Mouse (Mus musculus) brain, embryonic 14.5 days (tissue): ENCODE results near the gene Kdm8. TPM values are rescaled to one million over a fixed set of nuclear protein-coding genes. Genes with fewer than 3 reads are reported as not detected.
A peak's percentile ranks its signal among the peaks of the same experiment; 100 is the strongest.

Experiments used
- DNase-seq: peaks from one replicate; pipeline ENCODE4 v3.0.0-alpha.2; 2011; ENCODE audit warnings: low read depth
- CTCF ChIP-seq: fragments of 200-500 bp; IDR thresholded peaks from 2 replicates; pipeline ENCODE4 v1.5.1; 2012; ENCODE audit warnings: inconsistent platforms, mild to moderate bottlenecking, moderate library complexity, borderline replicate concordance; ENCODE audit not compliant: insufficient read depth, insufficient read length; ENCODE audit errors: extremely low read depth
- POLR2A ChIP-seq: fragments of 200-500 bp; IDR thresholded peaks from 2 replicates; pipeline ENCODE4 v1.6.1; 2012; ENCODE audit warnings: mild to moderate bottlenecking, inconsistent platforms, borderline replicate concordance; ENCODE audit not compliant: poor library complexity, insufficient read depth, insufficient read length, severe bottlenecking; ENCODE audit errors: extremely low read depth
- polyA plus RNA-seq: library from polyadenylated mRNA; depleted of rRNA; stranded (reverse); fragments of >200 nt; gene quantifications from 2 replicates; pipeline ENCODE4 v1.2.3, GENCODE M21; 2012

Gene Kdm8
- polyA plus RNA-seq, 1 experiment: 6.3 TPM

GRCm38 (mm10) chr7:125486121-125486630, 41.7 kb downstream of the Kdm8 start:
- no peak for DNase-seq
- TF ChIP-seq POLR2A (no peak), CTCF (no peak)

GRCm38 (mm10) chr7:125487126-125487525, 42.6 kb downstream of the Kdm8 start:
- no peak for TF ChIP-seq CTCF
- no peak for TF ChIP-seq POLR2A
- no peak for DNase-seq

- TF ChIP-seq POLR2A (no peak), CTCF (no peak)
Measured at GRCm38 (mm10) chr7:125488706-125489105, 44.2 kb downstream of the Kdm8 start.

GRCm38 (mm10) chr7:125489636-125490035, 45.2 kb downstream of the Kdm8 start:
- no peak for DNase-seq
- no peak for TF ChIP-seq CTCF
- no peak for TF ChIP-seq POLR2A

More at GRCm38 (mm10) chr7:125488706-125489105, 44.2 kb downstream of the Kdm8 start:
- no peak for DNase-seq

GRCm38 (mm10) chr7:125490947-125491735, 46.7 kb downstream of the Kdm8 start, which contains the start of gene Nsmce1:
Gene Nsmce1, minus strand, starts transcription at chr7:125491596.
- peak; percentile 34; the same call in 1 of the 2 replicates for TF ChIP-seq CTCF
- peak; percentile 24; the same call in 1 of the 2 replicates for TF ChIP-seq POLR2A
- peak; percentile 99 for DNase-seq

GRCm38 (mm10) chr7:125491760-125492159, 47.3 kb downstream of the Kdm8 start:
- no peak for DNase-seq
- TF ChIP-seq CTCF: no peak
- no peak for TF ChIP-seq POLR2A

- TF ChIP-seq CTCF (no peak), POLR2A (no peak)
Measured at GRCm38 (mm10) chr7:125492551-125492950, 48.1 kb downstream of the Kdm8 start.

GRCm38 (mm10) chr7:125495864-125496440, 51.5 kb downstream of the Kdm8 start:
- no peak for DNase-seq

More at GRCm38 (mm10) chr7:125492551-125492950, 48.1 kb downstream of the Kdm8 start:
- no peak for DNase-seq

GRCm38 (mm10) chr7:125499927-125500868, 55.7 kb downstream of the Kdm8 start:
- DNase-seq: peak; percentile 40
- TF ChIP-seq POLR2A (no peak), CTCF (no peak)

More at GRCm38 (mm10) chr7:125495864-125496440, 51.5 kb downstream of the Kdm8 start:
- TF ChIP-seq POLR2A (no peak), CTCF (no peak)

GRCm38 (mm10) chr7:125500879-125501278, 56.4 kb downstream of the Kdm8 start:
- TF ChIP-seq CTCF (no peak), POLR2A (no peak)
- DNase-seq: no peak
